Mouse (Mus musculus) thymus, adult 2 months (tissue): ENCODE data around the gene Lsm8. TPM values are rescaled to one million over a fixed set of nuclear protein-coding genes. Genes with fewer than 3 reads are reported as not detected.
"Not testable (repeated sequence)": the region's sequence is repeated elsewhere in the genome, so short reads cannot be mapped to it uniquely, and the experiment has no call there.

Experiments used
- DNase-seq: peaks from one replicate; pipeline ENCODE4 v3.0.0; 2021
- H3K27ac ChIP-seq: fragments of 200-500 bp; 2 replicates; pipeline ENCODE4 v1.5.1; 2012; ENCODE audit warnings: low read length, control low read depth; ENCODE audit not compliant: control insufficient read depth, insufficient read depth
- H3K27me3 ChIP-seq: fragments of 200-500 bp; 2 replicates; pipeline ENCODE4 v1.6.1; 2012; ENCODE audit warnings: mild to moderate bottlenecking, low read length, moderate library complexity, mixed read lengths; ENCODE audit not compliant: control insufficient read depth, insufficient read depth
- H3K36me3 ChIP-seq: fragments of 200-500 bp; 2 replicates; pipeline ENCODE4 v1.6.1; 2012; ENCODE audit warnings: mild to moderate bottlenecking, low read length, moderate library complexity; ENCODE audit not compliant: control insufficient read depth, insufficient read depth
- H3K4me1 ChIP-seq: fragments of 200-500 bp; replicated peaks from 2 replicates; pipeline ENCODE4 v1.6.1; 2012; ENCODE audit warnings: low read length; ENCODE audit not compliant: control insufficient read depth, insufficient read depth
- H3K4me3 ChIP-seq: fragments of 200-500 bp; 2 replicates; pipeline ENCODE4 v1.5.1; 2012; ENCODE audit warnings: mild to moderate bottlenecking, low read length, control low read depth, moderate library complexity; ENCODE audit not compliant: control insufficient read depth, insufficient read depth
- CTCF ChIP-seq: fragments of 200-500 bp; IDR thresholded peaks from 2 replicates; pipeline ENCODE4 v1.5.1; 2012; ENCODE audit warnings: mild to moderate bottlenecking, control low read depth, low read length, moderate library complexity, borderline replicate concordance; ENCODE audit not compliant: control insufficient read depth, poor library complexity, insufficient read depth; ENCODE audit errors: extremely low read depth
- POLR2A ChIP-seq: fragments of 200-500 bp; IDR thresholded peaks from 2 replicates; pipeline ENCODE4 v1.6.1; 2012; ENCODE audit warnings: mild to moderate bottlenecking, low read length, control low read depth, moderate library complexity; ENCODE audit not compliant: control insufficient read depth, poor library complexity, insufficient read depth; ENCODE audit errors: extremely low read depth
- WGBS: fragments of 180-500 bp; shearing (Covaris S2); methylation state at CpG from one replicate; pipeline ENCODE4 v1.1.7; 2018; 5-methylcytosine and 5-hydroxymethylcytosine counted together
- polyA plus RNA-seq: library from polyadenylated mRNA; depleted of rRNA; stranded (reverse); fragments of >200 nt; gene quantifications from 2 replicates; pipeline ENCODE4 v1.2.3, GENCODE M21; 2012

The Lsm8 gene
- polyA plus RNA-seq, 1 experiment: 40.2 TPM

GRCm38 (mm10) chr6:18822812-18823211 is 25.6 kb upstream of the Lsm8 start:
- no peak overlapping the region for H3K27ac ChIP-seq
- H3K4me3 ChIP-seq: no peak overlapping the region
- H3K36me3 ChIP-seq: no peaks in the 10 kb centered on the region
- H3K27me3 ChIP-seq: no peaks in the 10 kb centered on the region
- WGBS: 84% methylated on average over 1 of the region's 1 CpGs
- DNase-seq: no peak
- H3K4me1 ChIP-seq: no peaks in the 10 kb centered on the region
- TF ChIP-seq CTCF (no peak), POLR2A (no peak)

GRCm38 (mm10) chr6:18832958-18833357 is 15.4 kb upstream of the Lsm8 start:
- no peak for DNase-seq
- H3K4me1 ChIP-seq: no peaks in the 10 kb centered on the region
- H3K27ac ChIP-seq: no peak overlapping the region
- WGBS: 93% methylated on average over 1 of the region's 1 CpGs
- H3K4me3 ChIP-seq: no peak overlapping the region
- no peaks in the 10 kb centered on the region for H3K27me3 ChIP-seq
- H3K36me3 ChIP-seq: no peaks in the 10 kb centered on the region
- no peak for TF ChIP-seq CTCF
- TF ChIP-seq POLR2A: no peak

- not testable (repeated sequence) for H3K36me3 ChIP-seq
Measured at GRCm38 (mm10) chr6:18844529-18844928, 3.9 kb upstream of the Lsm8 start.

GRCm38 (mm10) chr6:18845571-18845970 is 2.8 kb upstream of the Lsm8 start:
- not testable (repeated sequence) for H3K27me3 ChIP-seq, H3K36me3 ChIP-seq, DNase-seq, H3K4me1 ChIP-seq
- peak overlapping the region; percentile 45 for H3K4me3 ChIP-seq
- under 1% methylated on average over 5 of the region's 7 CpGs for WGBS
- H3K27ac ChIP-seq: peak overlapping the region; percentile 57; the same call in 1 of the 2 replicates

More at GRCm38 (mm10) chr6:18844529-18844928, 3.9 kb upstream of the Lsm8 start:
- not testable (repeated sequence) for H3K27me3 ChIP-seq, H3K27ac ChIP-seq, H3K4me3 ChIP-seq, DNase-seq, H3K4me1 ChIP-seq
- 75% methylated on average over 7 of the region's 11 CpGs for WGBS

- H3K4me3 ChIP-seq: peak overlapping the region; percentile 54
- no peaks in the 10 kb centered on the region for H3K27me3 ChIP-seq
- H3K4me1 ChIP-seq: no peaks in the 10 kb centered on the region
- TF ChIP-seq POLR2A (no peak), CTCF (no peak)
- peaks cover 28% of the 10 kb centered on the region for H3K36me3 ChIP-seq
- WGBS: under 1% methylated on average over 28 of the region's 28 CpGs
- no peak for DNase-seq
- H3K27ac ChIP-seq: peak overlapping the region; percentile 70; the same call in 1 of the 2 replicates
Measured at GRCm38 (mm10) chr6:18848702-18849061, 303 bp downstream of the Lsm8 start.

- Histone ChIP-seq H3K27ac (no peak overlapping the region), H3K36me3 (peaks cover 51% of the 10 kb centered on the region), H3K4me3 (no peak overlapping the region), H3K27me3 (no peaks in the 10 kb centered on the region), H3K4me1 (no peaks in the 10 kb centered on the region)
- no peak for DNase-seq
- no peak for TF ChIP-seq CTCF
- no peak for TF ChIP-seq POLR2A
Measured at GRCm38 (mm10) chr6:18855323-18855722, 6.9 kb downstream of the Lsm8 start.

GRCm38 (mm10) chr6:18856487-18857078 is 8.2 kb downstream of the Lsm8 start:
- Histone ChIP-seq H3K4me1 (no peaks in the 10 kb centered on the region), H3K36me3 (peaks cover 44% of the 10 kb centered on the region), H3K4me3 (no peak overlapping the region), H3K27me3 (no peaks in the 10 kb centered on the region), H3K27ac (no peak overlapping the region)
- TF ChIP-seq POLR2A: no peak
- no peak for TF ChIP-seq CTCF
- WGBS: 98% methylated on average over 3 of the region's 3 CpGs
- DNase-seq: no peak
